Mouse (Mus musculus) adrenal gland, adult 8-10 months (tissue): Measurements from ENCODE around the gene Cops4. TPM values are rescaled to one million over a fixed set of nuclear protein-coding genes. Genes with fewer than 3 reads are reported as not detected.

ENCODE experiments used
- DNase-seq: peaks from one replicate; pipeline ENCODE4 v3.0.0; 2022
- total RNA-seq, 4 experiments: library from RNA; stranded (reverse); gene quantifications; 2 replicates each; pipeline ENCODE4 v1.2.4; 2022

Cops4 gene
- total RNA-seq, 4 experiments from 2014 or later: 77.6 to 83.4 (median 80.5) TPM

DNA sequence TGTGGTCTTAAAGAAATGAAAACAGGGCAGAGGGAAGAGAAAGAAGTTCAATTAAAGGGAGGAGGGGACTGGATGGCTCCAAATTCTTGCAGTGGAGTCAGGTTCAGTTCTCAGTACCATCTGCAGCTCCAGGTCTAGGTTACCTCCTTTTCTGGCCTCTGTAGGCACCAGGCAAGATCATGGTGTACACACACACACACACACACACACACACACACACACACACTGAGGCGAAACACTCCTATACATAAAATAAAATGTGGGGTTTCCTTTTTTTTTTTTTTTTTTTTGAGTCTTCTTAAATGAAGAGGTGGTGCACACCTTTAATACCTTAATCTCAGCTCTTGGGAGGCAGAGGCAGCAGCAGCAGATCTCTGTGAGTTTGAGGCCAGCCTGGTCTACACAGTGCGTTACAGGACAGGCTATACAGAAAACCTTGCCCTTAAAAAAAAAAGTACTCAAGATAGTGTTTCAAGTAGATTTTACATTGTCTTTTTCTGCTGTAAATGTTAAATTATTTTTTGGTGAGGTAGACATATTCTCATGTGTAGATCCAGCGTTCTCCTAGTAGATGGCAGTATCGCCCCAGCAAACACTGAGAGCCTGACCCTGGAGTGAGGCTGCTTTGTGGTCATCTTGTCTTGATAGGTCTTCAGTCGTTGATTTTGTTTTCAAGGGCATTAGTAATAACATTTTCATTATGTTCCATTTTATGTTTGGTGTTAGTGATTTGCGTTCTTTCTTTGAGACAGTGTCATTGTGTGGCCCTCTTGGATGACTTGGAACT is 28.4 kb downstream of the Cops4 start:
- no peak for DNase-seq

DNA sequence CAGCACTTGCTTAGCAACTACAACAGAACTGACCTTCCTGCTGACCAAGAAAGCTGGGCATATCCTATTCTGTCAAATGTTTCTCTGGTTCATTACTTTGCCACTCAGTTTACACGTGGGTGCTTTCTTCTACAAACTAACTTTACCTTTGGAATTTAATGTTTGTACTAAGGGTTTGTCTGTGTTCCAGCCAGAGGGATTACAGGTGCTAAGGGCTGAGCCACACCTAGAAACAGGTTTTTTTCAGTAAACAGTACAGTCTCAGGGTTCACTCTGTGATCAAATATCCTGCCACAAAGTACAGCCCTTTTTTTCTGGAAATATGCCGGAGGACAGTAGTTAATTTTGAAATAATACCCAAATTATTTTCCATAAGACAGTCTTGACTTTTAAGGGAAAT is 30.1 kb downstream of the Cops4 start:
- no peak for DNase-seq

DNA sequence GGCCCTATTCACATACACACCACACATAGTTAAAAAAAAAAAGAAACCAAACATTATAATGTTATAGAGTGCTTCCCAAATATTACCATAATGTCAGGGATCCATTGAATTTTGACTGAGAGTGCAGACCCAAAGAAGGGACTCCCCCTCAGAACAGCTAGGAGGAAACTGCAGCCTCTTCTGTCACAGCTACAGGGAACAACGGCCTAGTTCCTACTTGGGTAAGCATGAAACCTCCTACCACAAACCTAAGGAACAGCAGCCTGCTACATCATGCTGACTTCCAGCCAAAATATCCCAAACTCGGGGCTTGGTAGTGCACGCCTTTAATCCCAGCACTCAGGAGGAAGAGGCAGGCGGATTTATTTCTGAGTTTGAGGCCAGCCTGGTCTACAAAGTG is 31.2 kb downstream of the Cops4 start:
- DNase-seq: no peak

DNA sequence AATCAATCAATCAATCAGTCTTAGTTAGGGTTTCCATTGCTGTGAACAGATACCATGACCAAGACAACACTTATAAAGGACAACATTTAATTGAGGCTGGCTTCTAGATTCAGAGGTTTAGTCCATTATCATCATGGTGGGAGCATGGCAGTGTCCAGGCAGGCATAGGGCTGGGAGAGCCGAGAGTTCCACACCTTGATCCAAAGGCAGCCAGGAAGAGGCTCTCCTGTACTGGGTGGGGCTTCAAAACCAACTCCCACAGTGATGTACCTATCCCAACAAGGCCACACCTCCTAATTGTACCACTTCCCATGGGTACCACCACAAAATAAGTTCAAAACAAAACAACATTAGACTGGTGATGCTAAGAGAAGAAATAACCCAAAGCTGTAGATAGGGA is 32.0 kb downstream of the Cops4 start:
- no peak for DNase-seq

DNA sequence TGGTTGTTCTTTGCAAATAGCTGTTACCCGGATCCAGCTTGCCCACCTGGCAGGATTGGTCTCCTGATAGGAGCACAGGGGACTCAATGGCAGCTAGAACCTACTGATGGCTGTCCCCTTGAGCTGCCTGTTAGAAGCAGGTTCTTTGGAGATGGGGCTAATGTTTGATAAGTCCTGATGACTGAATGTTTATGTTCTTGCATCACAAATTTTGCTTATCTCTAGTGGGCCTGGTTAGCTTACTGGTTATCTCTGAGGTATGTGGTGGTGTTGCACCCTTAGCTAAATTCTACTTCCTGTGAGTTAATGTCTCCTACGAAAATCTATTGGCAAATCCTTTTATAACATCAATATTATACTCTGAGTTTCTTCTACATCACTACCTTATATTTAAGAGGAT is 33.8 kb downstream of the Cops4 start:
- no peak for DNase-seq

DNA sequence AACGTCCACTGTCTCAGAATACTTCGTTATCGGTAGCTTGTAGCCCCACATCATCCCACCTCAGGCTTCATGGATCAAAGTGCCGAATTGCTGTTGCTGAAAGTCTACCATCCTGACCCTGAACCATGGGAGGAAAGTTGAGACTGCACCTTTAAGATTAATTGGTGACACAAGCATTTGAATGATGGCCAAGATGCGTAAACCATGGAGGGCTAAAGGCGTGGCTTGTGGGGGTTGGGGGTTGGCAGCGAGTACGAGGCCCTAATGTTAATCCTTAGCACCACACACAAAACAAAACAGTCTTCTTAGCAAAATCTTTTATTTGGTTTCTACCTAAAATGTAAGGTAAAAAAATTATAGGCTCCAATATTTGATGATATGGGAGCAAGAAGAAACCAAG is 35.3 kb downstream of the Cops4 start:
- DNase-seq: no peak

DNA sequence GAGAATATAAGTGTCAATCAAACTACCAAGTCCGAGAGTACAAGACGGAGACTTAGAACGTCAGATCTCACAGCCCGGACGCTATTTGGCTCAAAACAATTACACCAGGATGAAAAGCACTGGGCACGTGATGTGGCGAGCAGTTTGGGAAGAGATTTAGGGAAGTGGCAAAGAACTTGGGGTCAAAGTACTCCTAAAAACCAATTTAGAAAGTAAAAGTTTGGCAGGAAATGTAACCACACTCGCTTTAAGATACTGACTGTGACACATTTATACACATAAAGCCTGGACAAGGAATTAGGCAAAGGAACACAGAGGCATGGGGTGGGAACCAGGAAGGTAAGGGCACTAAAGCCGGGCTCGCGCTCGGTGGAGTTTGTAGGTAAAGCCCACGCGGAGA is 38.9 kb downstream of the Cops4 start:
- no peak for DNase-seq

DNA sequence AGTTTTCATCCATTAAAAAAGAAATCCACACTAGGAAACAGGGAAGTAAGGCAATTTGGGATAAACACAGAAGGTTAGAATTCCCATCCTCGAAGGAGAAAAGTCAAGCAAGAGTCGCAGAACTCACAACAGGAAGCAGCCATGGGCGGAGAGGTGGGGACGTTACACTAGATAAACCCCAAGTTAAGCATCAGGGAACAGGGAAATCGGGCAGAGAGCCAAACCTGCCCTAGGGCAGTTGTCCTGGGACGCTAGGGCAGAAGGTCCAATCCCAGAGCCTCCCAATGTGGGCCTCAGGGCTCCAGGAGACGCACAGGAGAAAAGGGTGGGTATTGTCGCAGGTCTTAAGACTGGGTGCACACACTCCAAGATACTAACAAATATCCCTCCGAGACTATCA is 39.4 kb downstream of the Cops4 start:
- no peak for DNase-seq

DNA sequence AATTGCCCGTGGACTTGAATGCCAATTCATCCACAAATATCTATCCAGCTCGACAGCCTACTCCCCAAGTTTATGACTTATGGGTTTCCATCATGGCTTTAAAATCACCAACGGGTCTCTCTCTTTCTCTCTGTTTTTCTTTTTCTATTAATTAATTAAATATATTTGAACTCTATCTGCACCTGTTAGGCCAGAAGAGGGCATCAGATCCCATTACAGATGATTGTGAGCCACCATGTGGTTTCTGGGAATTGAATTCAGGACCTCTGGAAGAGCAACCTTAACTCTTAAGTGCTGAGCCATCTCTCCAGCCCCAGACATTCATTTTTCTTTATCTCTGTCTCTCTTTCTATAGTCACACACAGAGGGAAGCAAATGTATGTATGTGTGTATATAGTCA is 40.7 kb downstream of the Cops4 start:
- DNase-seq: no peak

DNA sequence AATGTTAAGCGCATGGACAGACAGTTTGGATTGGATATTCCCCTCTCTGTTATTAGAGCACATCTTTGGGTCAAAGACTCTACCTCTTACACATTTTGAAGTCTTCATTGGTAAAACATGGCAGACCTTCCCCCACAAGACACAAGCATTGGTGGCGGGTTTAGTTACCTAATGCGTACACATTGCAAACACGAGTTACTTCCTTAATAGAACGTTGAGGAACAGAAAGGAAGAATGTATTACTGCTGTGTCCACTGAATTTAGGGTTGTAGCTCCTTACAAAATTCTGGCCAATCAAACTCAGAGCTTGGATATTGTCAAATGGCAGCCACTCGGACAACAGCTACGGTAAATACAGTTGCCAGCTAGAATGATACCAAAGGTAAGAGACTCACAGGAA is 41.2 kb downstream of the Cops4 start:
- no peak for DNase-seq

DNA sequence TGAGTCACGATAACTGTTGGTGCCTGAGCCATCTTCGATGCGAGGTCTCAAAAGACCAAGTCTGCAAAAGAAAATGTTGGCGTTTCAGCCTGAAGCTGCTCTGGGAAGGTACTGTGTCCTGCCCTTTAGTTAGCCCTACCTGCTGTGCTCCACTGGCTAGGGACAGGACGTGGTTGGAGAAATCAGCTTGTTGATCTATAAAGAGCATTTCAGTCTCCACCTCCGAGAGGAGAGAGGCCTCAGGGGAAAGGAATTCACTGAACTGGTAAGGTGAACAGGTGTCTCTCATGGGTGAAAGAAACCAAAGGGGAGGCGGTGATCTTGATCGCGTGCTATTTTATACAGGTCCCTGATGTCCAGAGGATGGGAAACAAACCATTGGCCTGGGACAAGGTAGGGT is 44.6 kb downstream of the Cops4 start:
- DNase-seq: no peak

DNA sequence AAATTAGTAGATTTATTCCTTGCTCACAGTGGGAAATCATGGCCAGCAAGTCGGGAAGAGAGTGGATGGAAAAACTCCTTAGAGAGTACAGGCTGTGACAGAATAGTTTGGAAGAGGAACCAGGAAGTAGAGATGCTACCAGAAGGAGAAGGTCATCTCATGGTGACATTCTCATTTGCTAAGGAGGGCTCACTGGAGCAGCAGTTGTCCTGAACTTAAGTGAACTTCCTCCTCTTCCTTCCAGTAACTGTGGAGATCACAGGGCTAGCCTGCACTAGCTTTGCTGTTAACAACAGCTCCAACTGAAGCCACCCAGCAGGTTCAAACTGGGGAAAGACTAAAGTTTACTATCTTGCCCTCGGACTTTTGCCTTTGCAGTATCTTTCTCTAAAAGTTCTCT is 48.7 kb downstream of the Cops4 start:
- no peak for DNase-seq

DNA sequence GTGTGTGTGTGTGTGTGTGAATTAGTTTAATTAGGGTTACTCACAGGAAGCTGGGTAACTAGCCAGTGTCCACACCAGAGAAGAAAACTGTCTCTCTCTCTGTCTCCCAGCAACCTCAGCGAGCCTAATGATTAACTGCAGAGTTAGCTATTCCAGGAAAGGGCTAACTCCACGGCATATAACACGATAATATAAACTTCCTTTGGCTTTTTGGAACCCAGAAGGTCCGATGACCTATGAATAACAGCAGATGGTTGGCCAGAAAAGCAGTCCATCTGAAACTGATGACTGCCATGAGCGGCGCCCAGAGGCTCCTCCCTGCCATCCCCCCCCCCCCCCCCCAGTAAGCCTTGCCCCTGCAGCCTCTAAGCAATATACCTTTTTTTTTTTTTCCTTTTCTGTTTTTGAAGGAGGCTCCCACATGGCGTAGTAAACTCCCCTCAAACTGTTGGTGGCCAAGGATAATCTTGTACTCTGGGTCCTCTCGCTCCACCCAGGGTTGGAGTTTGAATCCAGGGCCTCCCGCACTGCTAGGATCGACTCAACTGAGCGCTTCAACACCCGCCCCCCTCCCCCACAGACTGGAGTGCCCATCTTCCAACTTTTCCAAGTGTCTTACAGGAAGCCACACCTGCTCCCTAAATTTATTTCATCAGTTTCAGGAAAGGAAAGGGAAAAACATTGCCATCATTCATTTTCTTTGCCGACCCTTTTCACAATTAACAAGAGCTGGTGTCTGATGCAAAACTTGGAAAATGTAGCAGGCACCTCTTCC is 49.3 kb downstream of the Cops4 start:
- no peak for DNase-seq

DNA sequence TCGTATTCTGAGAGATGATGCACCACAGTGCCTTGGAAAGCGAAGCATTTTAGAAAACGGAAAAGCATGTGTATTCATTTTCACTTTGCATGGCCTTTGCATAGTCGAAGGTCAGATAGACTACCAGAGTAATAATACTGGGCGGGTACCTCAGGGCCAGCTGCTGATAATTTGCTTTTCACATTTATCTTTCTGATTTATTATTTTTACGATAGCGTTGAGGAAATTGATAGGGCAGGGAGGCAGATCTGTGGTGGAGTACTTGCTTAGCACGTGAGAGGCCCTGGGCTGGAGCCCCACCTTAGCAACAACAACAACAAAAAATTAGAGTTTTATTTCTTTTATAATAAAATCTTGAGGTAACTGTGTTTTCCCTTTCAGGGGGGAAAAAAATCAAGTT is 50.1 kb downstream of the Cops4 start:
- no peak for DNase-seq

DNA sequence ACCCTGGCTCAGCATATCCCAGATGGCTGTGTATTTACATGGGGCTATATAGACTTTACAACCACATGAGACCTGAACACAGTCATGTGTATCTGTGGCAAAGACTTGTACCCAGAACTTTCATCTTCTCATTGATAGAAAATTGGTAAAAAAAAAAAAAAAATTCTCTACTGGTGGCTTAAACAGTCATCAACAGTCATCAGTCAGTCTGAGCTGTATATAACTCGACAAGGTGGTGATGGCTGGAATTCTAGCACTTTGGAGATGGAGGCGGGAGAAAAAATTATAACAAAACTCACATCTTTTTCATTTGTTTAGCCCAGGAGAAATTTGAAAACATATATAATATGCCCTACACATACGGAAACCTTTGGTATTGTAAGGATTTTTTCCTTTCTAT is 50.7 kb downstream of the Cops4 start:
- no peak for DNase-seq

DNA sequence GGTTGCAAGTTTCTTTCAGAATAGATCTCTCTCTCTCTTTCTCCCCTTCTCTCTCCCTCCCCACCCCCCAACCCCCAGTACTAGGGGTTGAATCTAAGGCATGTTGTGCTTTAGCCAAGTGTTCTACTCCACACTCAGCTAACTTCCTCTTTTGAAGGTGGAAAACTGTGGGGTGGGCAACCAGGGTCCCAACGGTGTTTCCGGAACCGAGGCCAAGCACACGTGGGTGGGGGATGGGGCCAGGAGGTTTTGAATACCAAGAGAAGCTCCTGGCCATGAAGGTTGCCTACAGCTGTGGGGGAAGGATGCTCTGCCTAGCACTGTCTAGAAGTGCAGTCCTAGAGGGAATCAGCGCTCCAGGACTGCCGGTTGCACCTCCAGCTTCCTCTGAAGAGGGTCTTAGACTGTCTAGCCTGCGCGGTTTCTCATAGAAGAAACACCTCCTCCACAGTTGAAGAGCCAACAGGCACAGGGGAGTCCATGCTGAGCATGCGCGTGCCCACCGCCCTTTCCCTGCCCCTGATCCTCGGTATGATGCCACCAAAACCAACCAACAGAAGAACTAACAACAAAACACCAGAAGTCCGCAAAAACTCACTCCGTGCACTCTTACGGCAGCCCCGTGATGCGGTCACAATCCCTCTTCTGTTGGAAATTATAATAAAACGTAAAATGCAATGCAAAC is 51.3 kb downstream of the Cops4 start:
- no peak for DNase-seq

DNA sequence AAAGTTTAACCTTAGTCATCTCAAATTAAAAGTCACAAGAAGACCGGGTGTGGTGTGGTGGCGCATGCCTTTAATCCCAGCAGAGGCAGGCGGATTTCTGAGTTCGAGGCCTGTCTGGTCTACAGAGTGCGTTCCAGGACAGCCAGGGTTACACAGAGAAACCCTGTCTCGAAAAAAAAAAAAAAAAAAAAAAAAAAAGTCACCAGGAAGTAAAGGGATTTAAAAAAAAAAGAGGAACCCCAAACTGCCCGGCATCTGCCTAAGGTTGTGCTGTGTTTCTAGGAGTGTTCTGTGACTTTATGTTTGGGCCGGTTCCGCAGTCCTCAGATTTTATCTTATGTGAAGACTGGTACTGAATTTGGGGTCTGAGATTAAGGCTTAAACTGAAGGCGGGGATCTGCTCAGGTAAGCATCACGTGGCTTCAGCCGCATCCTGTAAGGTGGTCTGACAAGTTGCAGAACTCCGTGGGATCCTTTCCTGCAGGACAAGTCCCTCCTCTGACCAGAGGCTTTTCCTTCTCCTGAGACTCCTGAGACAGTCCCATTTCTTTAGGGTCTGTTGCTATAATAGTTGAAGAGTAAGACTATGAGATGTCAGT is 52.0 kb downstream of the Cops4 start:
- no peak for DNase-seq

DNA sequence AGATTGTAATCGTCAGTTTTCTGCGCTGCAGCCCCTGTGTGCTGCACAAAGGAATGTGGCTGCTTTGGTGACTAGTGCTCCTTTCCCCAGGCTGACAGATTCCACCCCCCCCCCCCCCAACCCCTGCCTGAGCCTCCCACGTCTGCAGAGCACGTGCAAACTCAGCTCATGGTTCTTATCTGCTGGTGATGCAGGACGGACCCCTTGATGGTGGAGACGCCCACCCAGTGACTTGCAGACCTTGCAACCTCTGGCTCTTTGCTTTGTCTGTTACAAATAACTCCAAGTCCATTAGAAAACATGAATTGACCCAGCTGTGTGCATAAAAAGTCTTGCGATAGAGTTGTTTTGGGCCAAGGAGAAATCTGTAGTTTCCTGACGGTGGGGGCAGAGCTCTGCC is 52.6 kb downstream of the Cops4 start:
- no peak for DNase-seq

DNA sequence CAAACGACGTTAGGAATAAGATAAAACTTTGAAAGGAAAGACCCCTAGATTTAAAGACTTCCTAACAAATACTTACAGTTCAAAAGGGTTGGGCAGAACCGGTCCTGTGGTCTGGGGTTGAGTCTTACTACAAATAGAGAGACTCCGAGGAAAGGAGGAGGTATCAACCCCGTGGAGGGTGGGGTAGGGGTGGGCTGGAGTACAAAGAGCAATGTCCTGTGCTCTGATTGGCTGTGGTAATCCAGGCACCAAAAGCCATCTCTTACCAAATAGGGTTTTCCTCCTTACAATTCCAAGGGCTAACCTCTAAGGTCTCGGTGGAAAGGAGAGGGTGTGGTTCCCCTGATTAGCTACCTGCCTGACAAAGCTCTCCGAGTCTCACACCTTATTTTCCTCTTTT is 54.0 kb downstream of the Cops4 start, which contains the start of gene Plac8:
Plac8 (minus strand) TSS at position 177 of the 400 bp plus-strand sequence.
- DNase-seq: no peak

DNA sequence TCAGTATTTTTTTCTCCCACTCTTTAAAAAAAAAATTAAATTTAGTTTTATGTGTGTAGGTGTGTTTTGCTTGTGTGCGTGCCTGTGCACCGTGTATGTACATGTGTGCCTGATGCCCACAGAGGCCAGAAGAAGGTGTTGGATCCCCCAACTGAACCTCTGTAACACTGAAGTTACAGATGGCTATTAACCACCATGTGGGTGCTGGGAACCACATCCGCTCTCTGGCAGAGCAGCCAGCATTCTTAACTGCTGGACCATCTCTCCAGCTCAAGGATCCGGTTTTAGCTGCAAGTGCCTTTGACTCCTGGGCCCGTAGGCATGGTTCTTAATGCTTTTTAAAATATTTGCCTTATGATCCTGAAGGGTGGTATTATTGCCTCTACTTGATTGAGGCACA is 55.1 kb downstream of the Cops4 start:
- no peak for DNase-seq

DNA sequence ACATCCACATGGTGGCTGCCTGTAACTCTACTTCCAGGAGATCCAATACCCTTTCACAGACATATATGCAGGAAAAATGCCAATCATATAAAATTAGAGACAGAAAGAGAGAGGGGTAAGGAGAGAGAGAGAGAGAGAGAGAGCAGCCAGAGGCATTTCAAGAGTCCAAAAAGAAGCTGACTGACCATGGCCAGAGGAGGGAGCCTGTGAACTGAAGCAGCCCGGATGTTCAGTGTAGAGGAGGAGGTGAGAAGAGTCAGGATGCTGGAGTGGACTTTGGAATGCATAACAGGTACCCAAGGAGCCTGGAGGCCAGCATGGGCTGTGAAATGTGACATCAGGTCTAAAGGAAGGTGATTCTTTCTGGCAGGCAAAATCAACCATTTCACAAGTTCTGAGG is 56.7 kb downstream of the Cops4 start:
- no peak for DNase-seq

DNA sequence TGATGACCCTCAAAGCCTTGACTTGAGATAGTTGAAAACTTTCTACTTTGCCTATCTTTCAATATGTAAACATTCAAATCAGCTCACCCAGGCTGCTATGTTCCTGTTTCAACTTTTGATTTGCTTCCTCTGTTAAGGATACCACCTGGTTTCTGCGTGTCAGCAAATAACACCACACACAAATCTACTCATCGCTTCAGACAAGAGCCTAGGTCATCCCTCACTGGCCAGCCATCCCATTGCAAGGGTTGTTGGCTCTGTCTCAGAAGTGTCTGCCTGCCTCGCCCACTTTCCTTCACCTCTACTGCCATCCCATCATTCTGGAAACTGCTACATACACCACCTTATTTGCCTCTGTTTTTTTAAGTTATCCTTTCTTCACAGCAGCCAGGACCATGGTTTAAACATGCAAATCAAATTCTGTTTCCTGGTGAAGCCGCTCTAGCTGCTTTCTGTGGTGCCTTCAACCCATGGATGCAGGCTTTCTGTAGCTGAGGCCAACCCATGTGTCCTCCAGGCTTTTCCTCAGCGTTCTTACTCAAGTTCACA is 60.8 kb downstream of the Cops4 start:
- DNase-seq: no peak
